Mouse (Mus musculus) neural tube, embryonic 12.5 days (tissue): Measurements from ENCODE around the gene Prss34. TPM values are rescaled to one million over a fixed set of nuclear protein-coding genes. Genes with fewer than 3 reads are reported as not detected.

Experiments used
- ATAC-seq: fragments of 200-750 bp; cut with Nextera tagmentation; 2 replicates; pipeline ENCODE4 v1.8.0; 2017; ENCODE audit warnings: low read depth, mild to moderate bottlenecking, moderate TSS enrichment, moderate library complexity; ENCODE audit not compliant: low FRiP score
- H3K27ac ChIP-seq: fragments of 300-500 bp; sonication (generic); 2 replicates; pipeline ENCODE4 v1.5.1; 2016
- H3K27me3 ChIP-seq: fragments of 300-500 bp; sonication (generic); replicated peaks from 2 replicates; pipeline ENCODE4 v1.6.1; 2016; ENCODE audit warnings: mild to moderate bottlenecking
- H3K36me3 ChIP-seq: fragments of 300-500 bp; sonication (generic); 2 replicates; pipeline ENCODE4 v1.6.1; 2016; ENCODE audit warnings: mild to moderate bottlenecking
- H3K4me1 ChIP-seq: fragments of 300-500 bp; sonication (generic); 2 replicates; pipeline ENCODE4 v1.6.1; 2016
- H3K4me2 ChIP-seq: fragments of 300-500 bp; sonication (generic); replicated peaks from 2 replicates; pipeline ENCODE4 v1.6.1; 2016; ENCODE audit warnings: mild to moderate bottlenecking
- H3K4me3 ChIP-seq: fragments of 300-500 bp; sonication (generic); 2 replicates; pipeline ENCODE4 v1.5.1; 2016
- H3K9ac ChIP-seq: fragments of 300-500 bp; sonication (generic); 2 replicates; pipeline ENCODE4 v1.6.1; 2016; ENCODE audit warnings: mild to moderate bottlenecking
- H3K9me3 ChIP-seq: fragments of 300-500 bp; sonication (generic); 2 replicates; pipeline ENCODE4 v1.6.1; 2016; ENCODE audit warnings: mild to moderate bottlenecking
- WGBS: fragments of 180-500 bp; shearing (Covaris S2); methylation state at CpG from one replicate; pipeline ENCODE4 v1.1.7; 2016; 5-methylcytosine and 5-hydroxymethylcytosine counted together
- polyA plus RNA-seq: library from polyadenylated mRNA; unstranded; fragments of >200 nt; fragmentation: Nextera tagmentation; extraction: Ambion mirVana; gene quantifications from 2 replicates; pipeline ENCODE4 v1.2.1, GENCODE M21; 2016

Gene Prss34
- polyA plus RNA-seq, 1 experiment from 2014 or later: not detected

DNA sequence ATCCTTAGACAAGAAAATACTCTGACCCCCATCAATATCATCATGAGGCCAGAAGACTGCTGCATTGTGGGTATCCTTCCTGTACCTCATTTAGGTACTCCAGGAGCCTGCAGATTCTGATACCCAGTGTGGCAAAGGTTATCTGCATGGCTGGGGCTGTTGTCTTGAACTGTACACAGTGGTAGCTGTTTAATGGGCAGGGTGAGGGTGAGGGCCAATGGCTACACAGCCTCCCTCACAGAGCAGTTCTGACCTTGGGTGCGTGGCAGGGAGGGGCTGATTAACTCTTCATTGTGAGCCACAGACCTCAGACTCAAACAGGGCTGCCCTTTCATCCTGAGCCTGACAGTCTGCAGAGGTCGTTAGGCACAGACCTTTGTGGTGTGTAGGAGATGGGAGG, 24.7 kb downstream of the Prss34 start:
- Histone ChIP-seq H3K4me3 (no peak overlapping the region), H3K9ac (no peak overlapping the region), H3K27me3 (peaks cover 3% of the 10 kb centered on the region; the same call in 1 of the 2 replicates), H3K4me1 (no peaks in the 10 kb centered on the region), H3K27ac (no peak overlapping the region), H3K36me3 (no peaks in the 10 kb centered on the region), H3K9me3 (no peaks in the 10 kb centered on the region), H3K4me2 (no peak overlapping the region)
- ATAC-seq: no peak
- WGBS: 24% methylated on average over 2 of the region's 2 CpGs

DNA sequence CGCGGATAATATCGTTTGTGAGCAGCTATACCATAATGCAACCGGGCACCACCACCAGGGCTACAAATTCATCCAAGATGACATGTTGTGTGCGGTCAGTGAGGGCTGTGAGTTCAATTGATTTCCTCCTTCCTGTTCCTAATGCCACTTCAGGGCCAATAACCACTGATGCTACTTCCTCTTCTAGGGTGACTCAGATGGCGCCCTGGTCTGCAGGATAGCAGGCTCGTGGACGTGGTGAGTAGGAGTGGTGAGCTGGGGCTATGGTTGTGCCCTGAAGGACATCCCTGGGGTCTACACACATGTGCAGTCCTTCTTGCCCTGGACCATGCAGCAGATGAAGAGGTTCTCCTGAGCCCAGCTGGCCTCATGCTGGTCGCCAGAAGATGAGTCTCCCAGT, 34.1 kb downstream of the Prss34 start:
- Histone ChIP-seq H3K4me1 (no peaks in the 10 kb centered on the region), H3K9me3 (no peaks in the 10 kb centered on the region), H3K36me3 (no peaks in the 10 kb centered on the region), H3K4me2 (no peak overlapping the region), H3K4me3 (no peak overlapping the region), H3K27ac (no peak overlapping the region), H3K9ac (no peak overlapping the region), H3K27me3 (peaks cover 5% of the 10 kb centered on the region)
- no peak for ATAC-seq
- WGBS: 79% methylated on average over 9 of the region's 9 CpGs

GRCm38 (mm10) chr17:25333943-25334342, 35.7 kb downstream of the Prss34 start:
- Histone ChIP-seq H3K27ac (no peak overlapping the region), H3K9ac (no peak overlapping the region), H3K4me1 (no peaks in the 10 kb centered on the region), H3K4me3 (no peak overlapping the region), H3K27me3 (peaks cover 5% of the 10 kb centered on the region), H3K4me2 (no peak overlapping the region), H3K36me3 (no peaks in the 10 kb centered on the region), H3K9me3 (no peaks in the 10 kb centered on the region)
- no peak for ATAC-seq
- 1% methylated on average over 8 of the region's 8 CpGs for WGBS

DNA sequence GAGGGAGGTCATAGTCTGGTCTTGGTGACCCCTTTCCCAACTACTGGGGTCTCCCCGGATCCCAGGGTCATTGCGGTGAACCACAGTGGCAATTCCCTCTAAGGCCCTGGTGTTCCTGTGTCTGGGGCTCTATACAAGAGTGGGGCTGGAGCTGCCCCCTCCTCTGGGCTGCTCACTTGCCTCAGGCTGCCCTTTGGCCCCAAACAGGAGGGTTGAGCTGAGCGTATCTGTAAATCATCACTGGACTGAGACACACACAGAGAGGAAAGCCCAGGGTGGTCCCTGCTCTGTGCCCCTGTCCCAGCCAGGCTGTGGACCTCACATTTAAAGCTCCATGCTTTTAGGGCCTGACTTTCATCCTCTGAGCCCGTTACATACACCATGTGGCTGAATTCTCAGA, 40.0 kb downstream of the Prss34 start:
- WGBS: 78% methylated on average over 4 of the region's 4 CpGs
- H3K27me3 ChIP-seq: peaks cover 1% of the 10 kb centered on the region
- no peaks in the 10 kb centered on the region for H3K36me3 ChIP-seq
- no peaks in the 10 kb centered on the region for H3K9me3 ChIP-seq
- no peak for ATAC-seq
- H3K9ac ChIP-seq: no peak overlapping the region
- no peak overlapping the region for H3K4me2 ChIP-seq
- H3K4me3 ChIP-seq: no peak overlapping the region
- H3K4me1 ChIP-seq: no peaks in the 10 kb centered on the region
- H3K27ac ChIP-seq: no peak overlapping the region

DNA sequence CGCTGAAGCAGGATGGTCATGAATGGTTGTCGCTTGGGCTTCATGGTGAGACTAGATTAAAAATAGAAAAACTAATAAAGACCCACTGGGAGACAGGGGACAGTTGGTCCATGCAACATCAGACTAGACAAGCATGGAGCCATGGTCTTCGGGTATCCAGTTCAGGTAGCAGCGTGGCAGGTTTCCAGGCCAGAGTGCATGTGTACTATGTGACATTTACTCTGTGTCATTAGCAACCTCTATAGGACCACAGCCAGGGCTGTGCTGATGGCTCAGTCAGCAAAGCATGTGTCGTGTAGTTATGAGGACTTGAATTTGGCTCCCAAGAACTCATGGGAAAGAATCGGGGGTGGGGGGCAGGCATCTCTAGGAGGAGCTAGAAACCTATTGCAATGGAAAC, 41.8 kb downstream of the Prss34 start:
- H3K27ac ChIP-seq: no peak overlapping the region
- ATAC-seq: no peak
- H3K4me1 ChIP-seq: no peaks in the 10 kb centered on the region
- H3K9me3 ChIP-seq: no peaks in the 10 kb centered on the region
- no peaks in the 10 kb centered on the region; the same call in none of the 2 replicates for H3K27me3 ChIP-seq
- no peak overlapping the region for H3K9ac ChIP-seq
- no peak overlapping the region for H3K4me2 ChIP-seq
- H3K36me3 ChIP-seq: no peaks in the 10 kb centered on the region
- WGBS: 87% methylated on average over 6 of the region's 6 CpGs
- no peak overlapping the region for H3K4me3 ChIP-seq

GRCm38 (mm10) chr17:25341490-25341889, 43.3 kb downstream of the Prss34 start:
- H3K27ac ChIP-seq: no peak overlapping the region
- H3K4me1 ChIP-seq: no peaks in the 10 kb centered on the region
- no peak for ATAC-seq
- H3K36me3 ChIP-seq: no peaks in the 10 kb centered on the region
- no peak overlapping the region for H3K4me3 ChIP-seq
- no peak overlapping the region for H3K9ac ChIP-seq
- no peaks in the 10 kb centered on the region for H3K9me3 ChIP-seq
- H3K27me3 ChIP-seq: no peaks in the 10 kb centered on the region; the same call in 1 of the 2 replicates
- H3K4me2 ChIP-seq: no peak overlapping the region
- 77% methylated on average over 3 of the region's 3 CpGs for WGBS

GRCm38 (mm10) chr17:25345462-25345861, 47.3 kb downstream of the Prss34 start, which contains the start of gene Tpsab1:
Gene Tpsab1 (minus strand): TSS chr17:25345562.
- no peaks in the 10 kb centered on the region for H3K36me3 ChIP-seq
- H3K4me1 ChIP-seq: no peaks in the 10 kb centered on the region
- 93% methylated on average over 4 of the region's 4 CpGs for WGBS
- no peaks in the 10 kb centered on the region for H3K27me3 ChIP-seq
- H3K9me3 ChIP-seq: no peaks in the 10 kb centered on the region
- H3K9ac ChIP-seq: no peak within 1 kb of the TSS
- no peak within 1 kb of the TSS for H3K4me2 ChIP-seq
- no peak for ATAC-seq
- H3K27ac ChIP-seq: no peak within 1 kb of the TSS
- no peak within 1 kb of the TSS for H3K4me3 ChIP-seq

Other genes starting within 250 kb of the Prss34 start
- gene Tmem204, start 214.8 kb upstream of the Prss34 start, polyA plus RNA-seq: 11.1 and 11.7 TPM in 2 replicates
- 43.3 and 50.9 TPM in 2 replicates for gene Telo2, start 182.4 kb upstream of the Prss34 start, polyA plus RNA-seq
- not detected in 2 replicates for gene Ptx4, start 177.6 kb upstream of the Prss34 start, polyA plus RNA-seq
- 22.4 and 25.1 TPM in 2 replicates for gene Clcn7, start 165.0 kb upstream of the Prss34 start, polyA plus RNA-seq
- not detected in 2 replicates for gene Ccdc154, start 135.9 kb upstream of the Prss34 start, polyA plus RNA-seq
- not detected in 2 replicates for gene Gm38655, start 122.9 kb upstream of the Prss34 start, polyA plus RNA-seq
- gene BC003965, start 113.8 kb upstream of the Prss34 start, polyA plus RNA-seq: 34.1 and 36.2 TPM in 2 replicates
- gene Unkl, start 110.0 kb upstream of the Prss34 start, polyA plus RNA-seq: 9.4 TPM in 2 replicates
- gene Gnptg, start 58.3 kb upstream of the Prss34 start, polyA plus RNA-seq: 67.1 and 71.3 TPM in 2 replicates
- gene Tsr3, start 58.2 kb upstream of the Prss34 start, polyA plus RNA-seq: 66.7 and 67.0 TPM in 2 replicates
- 2.3 and 4.0 TPM in 2 replicates for gene Baiap3, start 42.0 kb upstream of the Prss34 start, polyA plus RNA-seq
- 726 and 737 TPM in 2 replicates for gene Ube2i, start 23.8 kb upstream of the Prss34 start, polyA plus RNA-seq
- gene Prss28, start 10.3 kb downstream of the Prss34 start, polyA plus RNA-seq: not detected in 2 replicates
- gene Prss29, start 20.3 kb downstream of the Prss34 start, polyA plus RNA-seq: not detected in 2 replicates
- gene Tpsab1, start 47.2 kb downstream of the Prss34 start, polyA plus RNA-seq: not detected in 2 replicates
- not detected in 2 replicates for gene Tpsb2, start 67.9 kb downstream of the Prss34 start, polyA plus RNA-seq
- gene Tpsg1, start 70.9 kb downstream of the Prss34 start, polyA plus RNA-seq: 0.31 and 0.43 TPM in 2 replicates
- gene Cacna1h, start 135.4 kb downstream of the Prss34 start, polyA plus RNA-seq: 13.0 and 15.2 TPM in 2 replicates
- 0.38 and 0.51 TPM in 2 replicates for gene Tekt4, start 156.2 kb downstream of the Prss34 start, polyA plus RNA-seq
- gene Sstr5, start 198.9 kb downstream of the Prss34 start, polyA plus RNA-seq: 0.18 TPM in 1 of 2 replicates, not detected in the other